Mouse (Mus musculus) ES-Bruce4 (cell line): ENCODE results near the gene Myo18b. TPM values are rescaled to one million over a fixed set of nuclear protein-coding genes. Genes with fewer than 3 reads are reported as not detected.

Source experiments
- H3K27ac ChIP-seq: 2 replicates; pipeline ENCODE4 v1.5.1; 2012; ENCODE audit warnings: low read length, inconsistent platforms; ENCODE audit not compliant: insufficient read depth
- H3K27me3 ChIP-seq: 2 replicates; pipeline ENCODE4 v1.6.1; 2012; ENCODE audit warnings: mild to moderate bottlenecking, low read length, inconsistent platforms; ENCODE audit not compliant: control insufficient read depth, poor library complexity, insufficient read depth, severe bottlenecking
- H3K36me3 ChIP-seq: 2 replicates; pipeline ENCODE4 v1.6.1; 2012; ENCODE audit warnings: inconsistent platforms, mild to moderate bottlenecking, low read length, moderate library complexity; ENCODE audit not compliant: control insufficient read depth, poor library complexity, insufficient read depth, severe bottlenecking
- H3K4me1 ChIP-seq: one replicate; pipeline ENCODE4 v1.8.1; 2011; ENCODE audit warnings: low read length; ENCODE audit not compliant: control insufficient read depth, insufficient read depth
- H3K4me3 ChIP-seq: 2 replicates; pipeline ENCODE4 v1.5.1; 2011; ENCODE audit warnings: low read depth, mild to moderate bottlenecking, low read length
- H3K9ac ChIP-seq: 2 replicates; pipeline ENCODE4 v1.6.1; 2012; ENCODE audit warnings: low read depth, mild to moderate bottlenecking, inconsistent platforms; ENCODE audit not compliant: poor library complexity, severe bottlenecking
- H3K9me3 ChIP-seq: replicated peaks from 2 replicates; pipeline ENCODE4 v1.6.1; 2012; ENCODE audit warnings: mild to moderate bottlenecking, low read length, inconsistent platforms; ENCODE audit not compliant: control insufficient read depth, poor library complexity, insufficient read depth, severe bottlenecking
- CTCF ChIP-seq: IDR thresholded peaks from one replicate; pipeline ENCODE4 v1.8.1; 2011; ENCODE audit warnings: low read depth, low read length
- EP300 ChIP-seq: IDR thresholded peaks from 2 replicates; pipeline ENCODE4 v1.6.1; 2011; ENCODE audit warnings: low read depth, low read length; ENCODE audit not compliant: insufficient read depth
- POLR2A ChIP-seq: IDR thresholded peaks from one replicate; pipeline ENCODE4 v1.8.1; 2011; ENCODE audit warnings: low read length; ENCODE audit not compliant: insufficient read depth
- polyA plus RNA-seq: library from polyadenylated mRNA; stranded (reverse); fragments of >200 nt; gene quantifications from 2 replicates; pipeline ENCODE4 v1.2.4, GENCODE M21; 2011; ENCODE audit warnings: low read depth; ENCODE audit not compliant: missing spikeins, insufficient read depth, insufficient read length

Myo18b gene
- polyA plus RNA-seq, 1 experiment, result 0.69 TPM

DNA sequence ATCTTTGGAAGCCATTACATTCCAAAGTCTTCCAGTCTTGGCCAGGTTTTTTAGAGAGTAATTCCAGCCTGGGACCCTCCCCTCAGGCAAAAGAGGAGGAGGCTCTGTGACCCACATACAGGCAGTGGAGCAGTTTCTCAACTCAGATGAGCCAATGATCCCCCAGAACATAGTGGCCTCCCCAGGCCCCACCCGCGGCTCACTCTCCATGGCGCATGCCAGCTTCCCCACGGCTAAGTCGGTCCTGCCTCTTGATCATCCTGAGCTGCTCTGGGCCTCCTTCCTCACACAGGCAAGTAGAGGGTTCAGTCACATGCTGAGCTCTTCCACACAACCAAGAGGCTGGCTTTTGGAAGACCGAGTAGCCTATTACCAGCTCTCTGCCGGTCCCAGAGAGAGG, 7.5 kb downstream of the Myo18b start:
- Histone ChIP-seq H3K4me3 (no peak overlapping the region), H3K27me3 (no peaks in the 10 kb centered on the region), H3K9ac (no peak overlapping the region), H3K9me3 (no peaks in the 10 kb centered on the region), H3K36me3 (no peaks in the 10 kb centered on the region), H3K4me1 (no peaks in the 10 kb centered on the region), H3K27ac (no peak overlapping the region)
- TF ChIP-seq CTCF (no peak), POLR2A (no peak), EP300 (no peak)

DNA sequence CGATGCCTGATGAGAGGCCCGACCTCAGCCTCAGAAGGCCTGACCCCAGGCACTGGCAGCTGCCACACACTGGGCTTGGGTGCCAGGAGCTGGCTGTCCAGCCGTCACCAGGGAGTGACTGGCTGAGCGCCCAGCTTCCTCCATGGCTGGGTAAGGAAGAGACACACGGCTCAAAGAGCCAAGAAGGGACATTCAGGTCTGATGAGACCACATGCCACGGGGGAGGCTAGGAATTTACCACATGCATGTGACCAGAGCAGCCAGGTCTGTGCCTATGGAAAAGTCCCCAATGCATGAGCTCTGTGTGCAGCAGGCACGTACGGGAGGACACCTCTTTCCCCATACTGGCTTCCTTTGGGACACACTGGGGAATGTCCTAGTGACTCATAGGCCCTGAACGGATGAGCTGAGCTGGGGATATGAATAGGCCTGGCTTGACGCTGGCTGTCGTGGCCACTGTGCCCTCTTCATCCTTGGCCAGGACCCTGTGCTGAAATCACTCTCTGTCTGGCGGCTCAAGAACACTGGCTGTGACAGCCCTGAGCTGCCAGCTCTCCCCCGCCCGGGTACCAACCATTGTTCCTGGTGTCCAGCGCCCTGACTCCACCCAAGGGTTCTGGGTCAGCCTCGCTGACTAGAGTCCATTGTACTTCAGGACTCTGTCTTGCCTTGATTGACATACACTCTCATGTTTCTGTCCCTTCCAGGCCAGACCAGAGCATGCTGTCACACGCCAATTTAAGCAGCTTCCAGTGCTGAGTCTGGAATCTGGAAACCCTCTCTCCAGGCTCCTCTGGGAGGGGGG, 9.3 kb downstream of the Myo18b start:
- Histone ChIP-seq H3K27ac (no peak overlapping the region), H3K36me3 (no peaks in the 10 kb centered on the region)
- TF ChIP-seq EP300 (no peak), POLR2A (no peak), CTCF (no peak)

DNA sequence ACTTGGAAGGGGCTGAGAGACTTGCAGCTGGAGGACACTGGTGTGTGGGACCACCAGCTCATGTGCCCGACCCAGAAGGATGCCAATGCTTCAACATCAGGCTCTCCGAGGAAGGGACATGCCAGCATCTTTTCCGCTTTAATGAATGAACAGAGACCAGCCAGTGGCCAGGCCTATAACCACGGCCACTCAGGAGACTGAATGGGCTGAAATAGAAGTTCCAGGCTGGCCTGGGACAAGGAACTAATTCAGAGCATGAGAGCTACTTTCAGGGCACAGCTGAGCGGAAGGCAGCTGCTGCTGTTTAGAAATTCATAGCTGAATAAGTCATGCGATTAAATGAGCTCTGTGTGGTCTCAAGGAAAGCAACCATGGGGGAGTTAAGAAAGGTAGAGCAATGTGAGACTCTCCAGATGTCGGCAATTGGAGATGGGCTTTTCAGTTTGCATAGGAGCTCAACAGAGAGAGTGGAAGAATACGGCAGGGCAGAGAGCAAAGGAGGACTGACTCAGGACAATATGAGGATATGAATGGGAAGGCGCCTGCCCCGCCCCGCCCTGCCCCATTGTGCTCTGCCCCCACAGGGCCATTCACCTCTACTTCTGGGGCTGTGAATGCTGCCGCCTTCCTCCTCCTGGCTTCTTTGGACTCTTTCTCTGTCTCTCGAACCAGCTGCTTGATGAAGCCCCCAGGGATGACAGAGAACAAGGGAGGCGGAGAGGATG, 18.6 kb downstream of the Myo18b start:
- Histone ChIP-seq H3K9me3 (no peaks in the 10 kb centered on the region), H3K9ac (no peak overlapping the region), H3K4me1 (no peaks in the 10 kb centered on the region), H3K27me3 (no peaks in the 10 kb centered on the region), H3K27ac (no peak overlapping the region), H3K36me3 (no peaks in the 10 kb centered on the region), H3K4me3 (no peak overlapping the region)
- no peak for TF ChIP-seq EP300
- no peak for TF ChIP-seq CTCF
- TF ChIP-seq POLR2A, result no peak

More for the DNA sequence above, 9.3 kb downstream of the Myo18b start:
- Histone ChIP-seq H3K9ac (no peak overlapping the region), H3K27me3 (no peaks in the 10 kb centered on the region), H3K4me1 (no peaks in the 10 kb centered on the region), H3K4me3 (no peak overlapping the region), H3K9me3 (no peaks in the 10 kb centered on the region)

DNA sequence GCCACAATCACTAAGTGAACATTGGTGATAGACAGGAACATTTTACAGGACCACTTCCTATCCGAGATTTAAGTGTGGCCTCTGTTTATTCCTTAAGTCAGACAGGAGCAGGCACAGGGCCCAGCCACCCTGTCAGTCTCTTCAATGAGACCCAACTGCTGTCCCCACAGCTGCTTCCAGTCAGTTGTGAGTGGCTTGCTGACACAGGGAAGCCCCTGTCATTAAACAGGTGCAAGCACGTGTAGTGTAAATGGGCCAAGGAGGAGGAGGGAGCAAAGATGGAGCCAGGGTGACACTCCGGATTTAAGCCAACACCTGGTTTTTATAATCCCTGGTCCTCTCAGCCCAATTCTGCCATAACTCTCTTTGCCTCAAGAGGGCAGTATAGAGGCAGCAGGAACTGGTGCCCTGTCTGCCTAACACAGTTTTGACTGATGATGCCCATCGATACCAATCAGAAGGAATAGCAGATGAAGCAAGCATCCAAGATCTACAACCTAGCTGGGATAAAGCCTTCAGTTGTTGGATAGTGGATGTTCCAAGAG, 19.2 kb downstream of the Myo18b start:
- Histone ChIP-seq H3K9me3 (no peaks in the 10 kb centered on the region), H3K4me1 (no peaks in the 10 kb centered on the region), H3K27ac (no peak overlapping the region), H3K27me3 (no peaks in the 10 kb centered on the region), H3K9ac (no peak overlapping the region), H3K4me3 (no peak overlapping the region), H3K36me3 (no peaks in the 10 kb centered on the region)
- TF ChIP-seq POLR2A (no peak), EP300 (no peak), CTCF (peak; percentile 56)

DNA sequence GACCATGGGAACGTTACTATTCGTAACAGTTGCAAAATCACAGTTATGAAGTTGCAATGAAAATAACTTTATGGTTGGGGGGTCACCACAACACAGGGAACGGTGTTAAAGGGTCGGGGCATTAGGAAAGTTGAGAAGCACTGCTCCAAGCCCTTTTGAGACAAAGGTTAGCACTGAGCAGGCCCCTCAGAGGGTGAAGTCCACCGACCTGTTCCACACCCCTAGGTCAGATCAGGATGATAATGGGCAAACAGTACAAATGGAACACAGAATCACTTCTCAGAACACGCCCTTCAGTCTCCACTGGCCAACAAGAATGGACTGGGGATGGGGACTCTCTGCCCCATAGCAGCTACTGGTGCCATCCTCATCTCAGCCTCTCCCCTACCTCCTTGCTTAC, 23.2 kb downstream of the Myo18b start:
- H3K9ac ChIP-seq, result no peak overlapping the region
- no peak for TF ChIP-seq EP300

DNA sequence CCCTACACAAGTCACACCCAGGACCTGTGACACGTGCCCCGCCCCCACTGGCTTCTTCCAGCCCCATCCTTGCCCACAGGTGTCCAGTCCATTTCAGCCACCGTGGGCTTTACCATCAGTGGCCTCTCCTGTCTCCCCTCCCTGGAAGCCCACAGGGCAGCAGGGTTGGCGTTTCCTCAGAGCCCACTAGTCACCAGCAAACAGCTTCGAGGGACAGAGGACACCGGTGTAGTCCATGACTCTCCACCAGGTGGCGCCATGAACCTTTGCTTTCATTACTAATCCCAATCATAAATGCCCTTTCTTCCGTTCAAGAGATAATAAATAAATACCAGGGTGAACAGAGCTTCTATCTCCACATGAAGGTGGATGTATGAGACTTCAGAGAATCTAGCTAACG, 25.4 kb downstream of the Myo18b start:
- Histone ChIP-seq H3K4me1 (no peaks in the 10 kb centered on the region), H3K36me3 (no peaks in the 10 kb centered on the region), H3K27me3 (no peaks in the 10 kb centered on the region)

More for the DNA sequence above, 23.2 kb downstream of the Myo18b start:
- Histone ChIP-seq H3K9me3 (no peaks in the 10 kb centered on the region), H3K36me3 (no peaks in the 10 kb centered on the region), H3K4me1 (no peaks in the 10 kb centered on the region), H3K27me3 (no peaks in the 10 kb centered on the region), H3K4me3 (no peak overlapping the region), H3K27ac (no peak overlapping the region)

More for the DNA sequence above, 25.4 kb downstream of the Myo18b start:
- Histone ChIP-seq H3K27ac (no peak overlapping the region), H3K9ac (no peak overlapping the region), H3K4me3 (no peak overlapping the region), H3K9me3 (no peaks in the 10 kb centered on the region)
- peak; percentile 70 for TF ChIP-seq CTCF
- no peak for TF ChIP-seq EP300
- TF ChIP-seq POLR2A, result no peak
